Mouse (Mus musculus): ENCODE data around the gene Dad1. TPM values are rescaled to one million over a fixed set of nuclear protein-coding genes. Genes with fewer than 3 reads are reported as not detected.

Gene Dad1
- polyA plus RNA-seq, 1 experiment, result 309 TPM

DNA sequence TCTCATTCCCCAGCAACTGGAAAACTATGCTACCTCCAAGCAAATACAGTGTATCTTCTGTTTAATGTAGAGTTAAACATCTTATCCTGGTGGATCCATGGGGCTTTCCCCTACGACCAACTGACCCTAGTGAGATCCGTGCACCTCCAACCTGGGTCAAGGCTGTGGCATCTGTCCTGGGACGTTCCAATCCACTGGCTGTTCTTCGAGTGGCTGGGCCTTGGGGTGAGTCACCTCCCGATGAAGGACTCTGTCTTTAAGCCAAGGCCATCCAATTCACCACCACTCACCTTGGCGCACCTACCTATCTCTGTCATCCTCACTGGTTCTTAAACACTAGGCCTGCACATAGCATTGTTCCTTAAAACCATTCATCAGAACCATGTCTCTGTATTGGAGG, 9.2 kb upstream of the Dad1 start:
- WGBS, result 89% methylated on average over 6 of the region's 6 CpGs
- no peaks in the 10 kb centered on the region; the same call in 1 of the 2 replicates for H3K36me3 ChIP-seq (ENCODE audit: control insufficient read depth, insufficient read depth, low read length)
- H3K4me1 ChIP-seq (ENCODE audit: control insufficient read depth, insufficient read depth, insufficient read length), result peaks cover 3% of the 10 kb centered on the region; the same call in 1 of the 2 replicates
- TF ChIP-seq POLR2A (IDR thresholded peaks at IDR 0.05; ENCODE audit: low read depth, low read length) (no peak), CTCF (IDR thresholded peaks at IDR 0.05; ENCODE audit: extremely low read depth, insufficient read depth, insufficient read length, insufficient replicate concordance) (no peak)
- DNase-seq (ENCODE audit: low read depth in 1 of 2, low spot score in 2 of 2), result no peak
- H3K27me3 ChIP-seq (ENCODE audit: control insufficient read depth, insufficient read depth, low read length), result no peaks in the 10 kb centered on the region
- no peak overlapping the region for H3K27ac ChIP-seq (ENCODE audit: insufficient read depth, low read length)
- H3K4me3 ChIP-seq (ENCODE audit: extremely low read depth, insufficient read depth, insufficient read length), result no peak overlapping the region

- no peaks in the 10 kb centered on the region; the same call in 1 of the 2 replicates for H3K36me3 ChIP-seq (ENCODE audit: control insufficient read depth, insufficient read depth, low read length)
- WGBS, result 87% methylated on average over 8 of the region's 8 CpGs
- H3K27ac ChIP-seq (ENCODE audit: insufficient read depth, low read length), result no peak overlapping the region
- no peak for DNase-seq (ENCODE audit: low read depth in 1 of 2, low spot score in 2 of 2)
- no peaks in the 10 kb centered on the region for H3K27me3 ChIP-seq (ENCODE audit: control insufficient read depth, insufficient read depth, low read length)
- H3K4me3 ChIP-seq (ENCODE audit: extremely low read depth, insufficient read depth, insufficient read length), result no peak overlapping the region
- peaks cover 3% of the 10 kb centered on the region; the same call in 1 of the 2 replicates for H3K4me1 ChIP-seq (ENCODE audit: control insufficient read depth, insufficient read depth, insufficient read length)
- TF ChIP-seq POLR2A (IDR thresholded peaks at IDR 0.05; ENCODE audit: low read depth, low read length), result no peak
- TF ChIP-seq CTCF (IDR thresholded peaks at IDR 0.05; ENCODE audit: extremely low read depth, insufficient read depth, insufficient read length, insufficient replicate concordance), result no peak
These were observed 8.7 kb upstream of the Dad1 start for GRCm38 (mm10) chr14:54262622-54263021.

GRCm38 (mm10) chr14:54261386-54261785, 7.5 kb upstream of the Dad1 start:
- Histone ChIP-seq H3K4me3 (ENCODE audit: extremely low read depth, insufficient read depth, insufficient read length) (no peak overlapping the region), H3K4me1 (ENCODE audit: control insufficient read depth, insufficient read depth, insufficient read length) (peaks cover 3% of the 10 kb centered on the region; the same call in 1 of the 2 replicates), H3K36me3 (ENCODE audit: control insufficient read depth, insufficient read depth, low read length) (no peaks in the 10 kb centered on the region; the same call in 1 of the 2 replicates), H3K27me3 (ENCODE audit: control insufficient read depth, insufficient read depth, low read length) (no peaks in the 10 kb centered on the region), H3K27ac (ENCODE audit: insufficient read depth, low read length) (no peak overlapping the region)
- no peak for TF ChIP-seq POLR2A (IDR thresholded peaks at IDR 0.05; ENCODE audit: low read depth, low read length)
- TF ChIP-seq CTCF (IDR thresholded peaks at IDR 0.05; ENCODE audit: extremely low read depth, insufficient read depth, insufficient read length, insufficient replicate concordance), result no peak
- WGBS, result 99% methylated on average over 2 of the region's 2 CpGs
- no peak for DNase-seq (ENCODE audit: low read depth in 1 of 2, low spot score in 2 of 2)

GRCm38 (mm10) chr14:54260196-54260595, 6.3 kb upstream of the Dad1 start:
- H3K27ac ChIP-seq (ENCODE audit: insufficient read depth, low read length), result no peak overlapping the region
- TF ChIP-seq POLR2A (IDR thresholded peaks at IDR 0.05; ENCODE audit: low read depth, low read length), result no peak
- TF ChIP-seq CTCF (IDR thresholded peaks at IDR 0.05; ENCODE audit: extremely low read depth, insufficient read depth, insufficient read length, insufficient replicate concordance), result no peak
- no peak for DNase-seq (ENCODE audit: low read depth in 1 of 2, low spot score in 2 of 2)
- WGBS, result 50% methylated on average over 2 of the region's 2 CpGs
- H3K27me3 ChIP-seq (ENCODE audit: control insufficient read depth, insufficient read depth, low read length), result no peaks in the 10 kb centered on the region
- H3K4me3 ChIP-seq (ENCODE audit: extremely low read depth, insufficient read depth, insufficient read length), result no peak overlapping the region
- no peaks in the 10 kb centered on the region; the same call in 1 of the 2 replicates for H3K36me3 ChIP-seq (ENCODE audit: control insufficient read depth, insufficient read depth, low read length)
- peaks cover 3% of the 10 kb centered on the region; the same call in 1 of the 2 replicates for H3K4me1 ChIP-seq (ENCODE audit: control insufficient read depth, insufficient read depth, insufficient read length)

GRCm38 (mm10) chr14:54259722-54260085, 5.8 kb upstream of the Dad1 start:
- Histone ChIP-seq H3K4me1 (ENCODE audit: control insufficient read depth, insufficient read depth, insufficient read length) (peaks cover 3% of the 10 kb centered on the region; the same call in 1 of the 2 replicates), H3K4me3 (ENCODE audit: extremely low read depth, insufficient read depth, insufficient read length) (peak overlapping the region; percentile 61), H3K36me3 (ENCODE audit: control insufficient read depth, insufficient read depth, low read length) (no peaks in the 10 kb centered on the region; the same call in 1 of the 2 replicates), H3K27me3 (ENCODE audit: control insufficient read depth, insufficient read depth, low read length) (no peaks in the 10 kb centered on the region), H3K27ac (ENCODE audit: insufficient read depth, low read length) (no peak overlapping the region)
- TF ChIP-seq CTCF (IDR thresholded peaks at IDR 0.05; ENCODE audit: extremely low read depth, insufficient read depth, insufficient read length, insufficient replicate concordance) (no peak), POLR2A (IDR thresholded peaks at IDR 0.05; ENCODE audit: low read depth, low read length) (no peak)
- DNase-seq (ENCODE audit: low read depth in 1 of 2, low spot score in 2 of 2), result no peak
- WGBS, result 15% methylated on average over 8 of the region's 8 CpGs

GRCm38 (mm10) chr14:54259003-54259721, 5.3 kb upstream of the Dad1 start:
- Histone ChIP-seq H3K27me3 (ENCODE audit: control insufficient read depth, insufficient read depth, low read length) (no peaks in the 10 kb centered on the region), H3K4me3 (ENCODE audit: extremely low read depth, insufficient read depth, insufficient read length) (peak overlapping the region; percentile 61), H3K36me3 (ENCODE audit: control insufficient read depth, insufficient read depth, low read length) (no peaks in the 10 kb centered on the region; the same call in 1 of the 2 replicates), H3K4me1 (ENCODE audit: control insufficient read depth, insufficient read depth, insufficient read length) (peaks cover 5% of the 10 kb centered on the region; the same call in 1 of the 2 replicates), H3K27ac (ENCODE audit: insufficient read depth, low read length) (peak overlapping the region; percentile 19; the same call in 1 of the 2 replicates)
- WGBS, result 1% methylated on average over 35 of the region's 35 CpGs
- DNase-seq (ENCODE audit: low read depth in 1 of 2, low spot score in 2 of 2), result peak; percentile 28 to 80
- TF ChIP-seq CTCF (IDR thresholded peaks at IDR 0.05; ENCODE audit: extremely low read depth, insufficient read depth, insufficient read length, insufficient replicate concordance), result no peak
- 0 out of 2 replicates have a peak, but pooled peaks have one; percentile 12 for TF ChIP-seq POLR2A (IDR thresholded peaks at IDR 0.05; ENCODE audit: low read depth, low read length)
